Mouse (Mus musculus): ENCODE measurements around the gene Eps8.
A peak's percentile ranks its signal among the peaks of the same experiment; 100 is the strongest.

Gene Eps8

DNA sequence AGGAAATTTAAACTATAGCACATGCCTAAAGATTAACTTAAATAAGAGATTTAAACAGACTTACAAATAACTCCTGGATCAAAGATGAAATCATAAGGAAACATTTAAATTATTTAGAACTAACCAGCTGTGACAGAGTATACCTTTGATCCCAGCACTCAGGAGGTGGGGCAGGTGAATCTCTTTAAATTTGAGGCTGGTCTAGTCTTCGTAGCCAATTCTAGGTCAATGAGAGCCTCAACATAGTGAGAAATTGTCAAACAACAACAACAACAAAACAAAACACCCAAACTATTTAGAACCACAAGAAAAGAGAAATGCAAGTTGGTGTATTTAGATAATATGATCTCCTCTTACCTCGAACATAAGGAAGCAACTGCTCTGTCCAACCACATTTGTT, at the start of gene Eps8:
Gene Eps8, minus strand, starts transcription at position 101 of the 400 bp plus-strand sequence.
- DNase-seq (ENCODE audit: low read depth, low spot score) = no peak

DNA sequence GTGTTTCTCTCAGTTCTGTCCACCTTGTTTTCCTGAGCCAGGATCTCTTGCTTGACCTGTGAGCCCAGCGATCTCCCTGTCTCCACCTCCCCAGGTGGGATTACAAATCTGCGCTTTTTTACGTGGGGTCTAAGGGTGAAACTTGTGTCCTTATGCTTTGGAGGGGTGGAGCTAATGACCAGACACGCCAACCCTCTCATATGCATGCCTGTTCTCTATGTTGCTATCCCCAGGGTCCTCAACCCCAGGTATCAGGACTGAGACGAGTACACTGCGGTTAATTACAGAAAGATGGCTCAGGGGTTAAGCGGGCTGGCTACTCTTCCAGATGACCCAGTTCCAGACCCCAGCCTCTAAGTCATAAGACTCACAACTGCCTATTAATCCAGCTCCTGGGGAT, 48.8 kb upstream of the Eps8 start:
- no peak for DNase-seq (ENCODE audit: low read depth, low spot score)

DNA sequence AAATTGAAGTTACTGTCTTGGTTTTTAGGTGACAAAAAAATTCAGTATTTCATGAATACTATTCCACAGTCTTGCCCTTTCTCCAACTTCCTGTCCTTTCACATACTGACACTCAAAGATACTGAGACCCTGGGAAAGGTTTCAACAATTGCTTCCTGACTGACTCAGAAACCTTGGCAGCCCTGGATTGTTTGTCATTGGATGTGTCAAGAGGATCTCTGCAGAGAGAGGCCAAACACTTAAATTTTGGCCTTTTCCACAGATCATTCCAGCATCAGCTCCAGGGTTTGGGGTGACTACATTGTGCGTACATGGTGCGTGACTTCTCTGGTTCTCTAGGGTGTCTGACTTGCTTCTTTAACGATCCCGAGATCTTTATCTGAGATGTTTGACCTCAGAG, 48.2 kb upstream of the Eps8 start:
- DNase-seq (ENCODE audit: low read depth, low spot score) = no peak

DNA sequence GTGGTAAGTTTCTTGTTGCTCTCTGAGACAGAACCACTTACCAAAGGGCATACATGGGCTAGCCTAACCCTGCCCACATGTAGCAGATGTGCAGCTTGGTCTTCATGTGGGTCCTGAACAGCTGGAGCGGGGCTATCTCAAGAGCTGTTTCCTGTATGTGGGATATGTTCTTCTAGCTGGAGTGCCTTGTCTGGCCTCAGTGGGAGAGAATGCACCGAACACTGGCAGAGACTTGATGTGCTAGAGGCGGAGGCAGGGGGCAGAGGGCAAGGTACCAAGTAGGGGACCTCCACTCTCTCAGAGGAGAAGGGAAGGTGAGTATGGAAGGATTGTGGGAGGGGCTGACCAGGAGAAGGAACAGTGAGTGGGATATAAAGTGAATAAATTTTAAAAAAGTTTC, 47.5 kb upstream of the Eps8 start:
- no peak for DNase-seq (ENCODE audit: low read depth, low spot score)

DNA sequence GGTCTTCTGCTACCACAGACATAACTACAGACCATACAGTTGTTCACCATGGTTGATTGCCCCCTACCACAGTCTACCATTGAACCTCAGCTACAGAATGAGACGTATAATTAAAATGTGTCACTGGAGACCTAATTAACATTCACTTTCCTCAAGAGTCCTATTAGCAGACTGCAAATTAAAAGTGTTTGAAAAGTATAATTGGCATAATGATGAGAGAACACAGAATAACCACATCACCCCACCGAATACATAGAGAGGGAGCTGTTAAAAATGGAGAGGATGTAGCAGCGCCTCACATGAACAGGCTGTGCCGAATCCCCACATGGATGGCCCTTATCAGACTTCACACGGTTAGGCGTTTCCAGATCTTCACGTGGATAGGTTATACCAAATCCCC, 44.8 kb upstream of the Eps8 start:
- no peak for DNase-seq (ENCODE audit: low read depth, low spot score)

DNA sequence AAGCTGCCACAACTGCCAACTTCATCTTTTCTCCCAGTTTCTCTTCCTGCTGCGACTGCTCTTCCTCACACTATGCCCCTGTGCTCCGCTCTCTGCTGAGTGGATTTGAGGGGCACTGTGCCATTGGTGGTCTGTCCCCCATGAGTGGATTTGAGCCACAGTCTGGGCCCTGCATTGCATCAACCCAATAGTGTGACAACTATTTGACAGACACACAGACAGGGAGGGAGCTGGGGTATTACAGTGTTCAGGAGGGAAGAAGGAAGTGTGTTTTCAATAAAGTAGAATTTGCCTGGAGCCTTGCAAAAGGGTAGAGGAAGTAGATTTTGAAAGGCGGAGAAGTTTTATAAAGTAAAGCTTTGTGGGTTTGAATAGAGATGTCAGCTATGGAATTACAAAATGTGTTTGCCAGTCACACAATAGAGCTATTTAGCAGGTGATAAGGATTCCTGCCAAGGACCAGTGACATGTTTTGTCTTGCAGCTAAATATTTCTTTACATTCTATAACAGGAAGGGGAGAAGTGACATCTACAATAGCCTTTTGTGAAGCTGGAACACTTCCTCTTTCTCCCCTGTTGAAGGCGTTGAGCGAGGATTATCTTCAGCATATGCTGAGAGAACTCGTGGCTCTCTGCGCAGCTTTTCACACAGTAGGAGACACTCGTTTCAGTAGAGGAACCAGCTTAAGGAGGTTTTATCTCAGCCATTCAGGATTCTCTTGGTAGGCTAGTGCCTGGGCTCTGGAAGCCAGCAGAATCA, 41.9 kb upstream of the Eps8 start:
- DNase-seq (ENCODE audit: low read depth, low spot score) = no peak

DNA sequence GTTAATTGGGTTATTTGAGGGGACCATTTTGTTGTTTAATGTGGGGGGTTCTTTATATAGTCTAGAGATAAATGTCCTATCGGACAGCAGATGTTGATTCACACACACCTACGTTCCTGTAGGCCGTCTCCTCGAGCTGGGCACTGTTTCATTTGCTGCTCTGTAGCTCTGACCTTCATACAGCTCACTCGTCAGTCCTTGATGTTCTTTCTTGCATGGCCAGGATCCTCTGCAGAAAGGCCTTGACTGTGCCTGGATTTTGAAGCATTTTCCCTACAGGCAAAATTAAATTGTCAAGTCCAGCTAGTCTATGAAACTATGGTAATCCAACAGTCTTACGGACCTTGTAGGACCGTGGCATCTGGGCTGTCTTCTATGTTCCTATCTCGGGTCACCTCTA, 40.4 kb upstream of the Eps8 start:
- DNase-seq (ENCODE audit: low read depth, low spot score) = no peak

DNA sequence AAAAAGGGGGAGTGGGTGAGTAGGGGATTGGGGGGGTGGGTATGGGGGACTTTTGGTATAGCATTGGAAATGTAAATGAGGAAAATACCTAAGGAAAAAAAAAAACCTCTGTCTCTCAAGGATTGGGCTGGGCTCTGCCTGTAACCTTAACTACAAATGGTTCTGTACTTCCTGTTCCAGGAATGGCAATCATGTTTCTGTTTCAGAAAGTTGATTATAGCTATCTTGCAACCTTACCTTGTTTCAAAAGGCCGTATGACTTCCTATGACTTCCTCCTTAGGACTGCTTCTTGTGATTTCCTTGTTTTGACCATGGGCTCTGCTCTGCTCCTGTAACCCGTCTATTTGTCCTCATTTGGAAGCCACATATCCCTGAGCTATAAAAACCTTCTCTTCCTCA, 39.6 kb upstream of the Eps8 start:
- DNase-seq (ENCODE audit: low read depth, low spot score) = no peak

DNA sequence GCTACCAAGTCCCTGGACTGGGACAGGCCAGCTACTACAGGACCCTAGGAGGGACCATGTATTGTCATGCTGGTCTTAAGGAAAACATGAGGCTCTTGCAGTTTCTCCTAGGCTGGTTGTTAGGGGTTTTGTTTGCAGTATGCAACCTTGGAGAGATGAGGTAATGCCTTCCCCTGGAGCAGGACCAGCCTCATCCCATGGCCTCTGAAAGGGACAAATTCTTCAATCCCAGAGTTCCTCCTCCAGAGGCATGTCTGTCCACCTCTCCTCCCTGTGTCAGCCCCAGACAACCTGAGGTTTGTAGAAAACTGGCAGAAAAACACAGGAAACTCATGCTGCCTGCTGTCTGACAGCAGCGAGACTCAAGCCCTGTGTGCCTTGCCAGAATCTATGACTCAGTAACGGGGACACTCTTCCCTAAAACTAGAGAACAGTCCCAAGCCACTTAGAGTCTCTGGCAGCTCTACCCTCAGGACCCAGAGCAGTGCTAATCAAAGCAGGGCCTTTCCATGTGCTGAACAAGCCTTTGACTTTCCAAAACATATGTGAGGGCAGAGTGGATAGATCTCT, 36.0 kb upstream of the Eps8 start:
- DNase-seq (ENCODE audit: low read depth, low spot score) = no peak

DNA sequence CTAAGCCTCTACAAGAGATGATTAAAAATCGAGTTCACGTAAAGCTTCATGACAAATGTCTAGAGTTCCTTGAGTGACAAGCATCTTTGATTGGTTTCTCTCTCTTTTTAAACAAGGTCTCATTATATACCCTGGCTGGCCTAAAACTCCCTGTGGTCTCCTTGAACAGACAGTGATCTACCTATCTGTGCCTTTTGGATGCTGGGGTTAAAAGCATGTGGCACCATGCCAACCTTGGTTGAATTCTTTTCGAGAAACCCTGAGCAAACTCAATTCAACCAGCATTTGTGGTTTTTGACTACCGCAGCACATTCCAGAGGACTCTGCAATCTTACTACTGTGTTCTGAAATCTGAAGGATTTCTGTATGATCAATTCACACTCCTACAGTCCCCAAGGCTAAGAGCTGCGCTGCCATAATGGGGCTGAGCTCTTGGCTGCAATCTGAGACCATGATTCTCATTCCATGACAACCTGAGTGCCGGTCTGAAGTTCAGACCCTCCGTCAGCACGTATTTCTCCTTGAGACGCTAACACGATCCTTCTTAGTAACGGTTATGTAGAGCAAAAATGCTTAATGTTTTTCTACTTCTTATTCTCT, 33.9 kb upstream of the Eps8 start:
- DNase-seq (ENCODE audit: low read depth, low spot score) = no peak

DNA sequence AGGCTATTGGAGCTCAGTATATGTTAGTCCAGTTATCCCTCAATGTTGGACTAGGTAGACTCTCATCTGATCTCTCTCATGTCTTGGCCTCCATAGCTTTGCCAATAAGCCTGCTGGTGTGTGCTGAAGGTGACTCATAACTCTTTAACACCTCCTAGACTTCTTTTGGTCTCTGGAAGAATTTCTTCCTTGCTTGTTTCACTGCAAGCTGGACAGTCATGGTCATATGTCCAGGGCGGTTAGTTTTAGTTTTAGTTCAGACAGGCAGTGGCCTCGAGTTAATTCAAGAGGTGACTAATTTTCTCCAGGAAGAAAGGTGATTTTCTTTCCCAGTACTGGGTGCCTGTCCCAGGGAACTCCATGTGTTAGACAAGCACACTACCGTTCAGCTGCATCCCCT, 33.4 kb upstream of the Eps8 start:
- no peak for DNase-seq (ENCODE audit: low read depth, low spot score)

DNA sequence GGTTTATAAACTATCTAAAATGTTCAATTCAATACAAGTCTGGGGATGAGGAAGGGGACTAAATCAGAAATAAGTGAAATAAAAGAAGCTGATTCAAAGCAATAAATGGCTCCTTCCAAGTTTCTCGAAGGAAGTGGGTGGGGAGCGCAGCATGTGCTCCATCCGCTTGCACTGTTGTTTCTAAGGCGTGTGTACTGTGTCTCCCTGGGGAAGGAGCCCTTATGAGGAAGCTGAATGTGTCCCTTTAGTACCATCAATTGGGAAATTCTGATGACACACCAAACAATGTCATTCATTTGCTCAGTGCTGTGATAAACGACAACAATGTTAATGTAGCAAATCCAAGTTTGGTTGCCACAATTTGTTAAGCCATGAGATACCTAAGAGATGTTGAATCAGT, 33.0 kb upstream of the Eps8 start:
- DNase-seq (ENCODE audit: low read depth, low spot score) = no peak

DNA sequence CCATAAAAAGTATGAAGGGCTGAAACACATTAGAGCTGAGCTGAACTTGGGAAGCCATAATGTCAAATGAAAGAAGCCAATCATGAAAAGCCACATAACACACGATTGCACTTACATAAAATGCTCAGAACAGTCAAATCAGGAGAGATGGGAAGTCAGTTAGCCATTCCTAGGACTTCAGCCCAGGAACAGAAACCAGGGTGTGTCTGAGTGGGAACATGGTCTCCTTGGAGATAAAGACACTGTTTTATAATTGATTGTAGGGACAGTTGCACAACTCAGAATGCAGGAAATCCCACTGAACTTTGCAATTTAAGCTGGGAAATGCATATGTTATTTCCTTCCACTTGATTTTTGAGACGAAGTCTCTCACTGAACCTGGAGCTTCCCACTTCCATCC, 28.0 kb upstream of the Eps8 start:
- no peak for DNase-seq (ENCODE audit: low read depth, low spot score)

DNA sequence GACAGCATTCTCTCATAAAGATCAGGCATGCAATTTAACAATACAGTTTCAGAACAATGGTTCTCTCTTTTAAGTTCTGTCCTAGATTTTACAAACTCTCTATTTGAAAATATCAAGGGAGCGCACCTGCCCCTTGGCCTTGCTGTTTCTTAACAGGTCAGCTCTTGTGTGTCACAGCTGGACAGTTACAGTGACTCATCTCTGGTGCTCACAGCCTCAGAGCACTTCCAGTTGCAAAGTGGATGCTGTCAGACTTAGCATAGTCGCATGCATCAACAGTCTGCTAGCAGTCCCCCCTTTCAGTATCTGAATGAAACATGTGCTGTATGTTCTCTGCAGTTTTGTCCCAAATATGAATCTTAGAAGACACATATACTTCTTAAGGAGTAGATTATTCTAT, 26.3 kb upstream of the Eps8 start:
- DNase-seq (ENCODE audit: low read depth, low spot score) = no peak

DNA sequence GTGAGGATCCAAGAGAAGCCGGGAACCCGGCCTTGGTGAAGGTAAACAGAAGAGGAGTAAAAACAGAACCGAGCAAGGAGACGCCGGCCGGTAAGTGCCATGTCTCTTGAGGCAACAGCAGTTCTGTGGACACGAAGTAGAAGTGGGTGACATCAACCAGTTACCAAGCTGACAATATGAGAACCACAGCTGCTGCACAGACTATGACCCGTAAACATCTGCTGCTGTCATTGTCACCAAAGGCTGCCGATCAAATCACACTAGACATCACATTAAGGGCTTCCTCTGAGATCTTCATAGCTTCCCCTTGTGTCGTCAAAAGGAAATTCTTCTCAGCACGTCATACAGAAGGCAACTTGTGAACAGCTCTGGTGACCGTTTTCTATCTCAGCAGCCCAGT, 21.9 kb upstream of the Eps8 start:
- DNase-seq (ENCODE audit: low read depth, low spot score) = no peak

DNA sequence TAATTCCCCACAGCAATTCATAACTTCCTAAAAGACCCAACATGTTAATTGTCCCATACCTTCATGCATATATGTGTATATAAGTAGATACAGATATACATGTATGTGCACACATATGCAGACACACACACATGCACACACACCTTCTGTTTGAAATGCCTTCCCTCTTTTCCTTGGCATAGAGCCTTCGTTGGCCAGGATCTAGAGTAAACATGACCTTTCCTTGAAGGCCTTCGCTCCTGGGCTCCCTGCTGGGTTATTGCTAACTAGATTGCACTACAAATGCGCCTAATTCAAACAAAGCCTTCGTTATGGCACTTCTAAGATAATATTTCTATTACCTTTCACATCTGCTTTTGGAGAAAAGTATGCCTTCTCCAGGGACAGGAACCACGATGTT, 20.9 kb upstream of the Eps8 start:
- no peak for DNase-seq (ENCODE audit: low read depth, low spot score)

DNA sequence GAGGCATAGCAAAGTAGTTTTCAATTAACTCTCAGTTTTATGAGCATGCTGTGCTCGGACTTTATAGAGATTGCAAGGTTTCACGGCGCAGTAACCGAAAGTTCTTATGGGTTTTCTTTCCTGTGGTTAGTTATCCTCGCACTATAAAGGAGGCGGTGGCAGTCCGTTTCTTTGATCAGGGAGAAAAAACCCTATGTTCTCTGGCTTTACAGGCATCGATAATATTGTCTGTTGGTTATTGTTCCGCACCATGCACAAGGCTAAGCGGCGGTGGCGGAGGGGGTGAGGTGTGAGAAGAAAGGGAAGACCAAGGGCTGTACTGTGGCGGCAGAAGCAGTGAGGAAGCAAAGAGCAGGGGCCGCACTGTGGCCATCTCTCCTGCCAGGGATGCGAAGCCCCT, 18.6 kb upstream of the Eps8 start:
- DNase-seq (ENCODE audit: low read depth, low spot score) = no peak

DNA sequence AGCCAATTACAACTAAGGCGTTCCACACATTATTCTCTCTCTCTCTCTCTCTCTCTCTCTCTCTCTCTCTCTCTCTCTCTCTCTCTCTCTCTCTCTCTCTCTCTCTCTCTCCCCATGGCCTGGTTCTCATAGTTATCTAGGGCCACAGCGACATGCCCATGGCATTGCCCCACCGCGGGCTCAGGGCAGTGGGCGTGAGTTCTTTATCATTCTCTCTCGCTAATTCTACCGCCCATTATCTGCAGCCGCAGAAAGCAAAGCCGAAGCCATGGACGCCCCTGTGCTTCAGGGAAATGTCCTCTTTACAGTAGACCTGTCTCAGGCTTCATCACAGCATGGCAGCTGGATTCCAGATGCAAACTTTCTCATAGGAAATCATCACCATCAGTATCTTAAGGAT, 16.9 kb upstream of the Eps8 start:
- no peak for DNase-seq (ENCODE audit: low read depth, low spot score)

DNA sequence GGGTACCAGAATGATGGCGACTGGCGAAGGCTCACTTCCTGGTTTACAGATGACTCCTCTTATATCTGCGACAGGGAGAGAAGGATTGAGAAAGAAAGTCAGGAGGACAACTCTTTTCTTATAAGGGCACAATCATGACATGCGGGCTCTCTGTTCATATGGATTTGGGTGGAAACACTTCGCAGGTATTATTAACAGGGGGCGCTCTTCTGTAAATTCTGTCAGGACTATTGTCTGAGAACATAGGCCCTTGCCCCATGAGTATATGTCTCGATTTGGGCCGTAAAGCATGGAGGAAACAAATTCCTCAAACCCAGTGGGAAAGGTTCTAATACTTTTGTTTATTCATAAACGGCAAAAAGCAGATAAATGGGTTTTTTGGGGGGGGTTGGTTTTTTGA, 16.1 kb upstream of the Eps8 start:
- peak; percentile 62 for DNase-seq (ENCODE audit: low read depth, low spot score)

DNA sequence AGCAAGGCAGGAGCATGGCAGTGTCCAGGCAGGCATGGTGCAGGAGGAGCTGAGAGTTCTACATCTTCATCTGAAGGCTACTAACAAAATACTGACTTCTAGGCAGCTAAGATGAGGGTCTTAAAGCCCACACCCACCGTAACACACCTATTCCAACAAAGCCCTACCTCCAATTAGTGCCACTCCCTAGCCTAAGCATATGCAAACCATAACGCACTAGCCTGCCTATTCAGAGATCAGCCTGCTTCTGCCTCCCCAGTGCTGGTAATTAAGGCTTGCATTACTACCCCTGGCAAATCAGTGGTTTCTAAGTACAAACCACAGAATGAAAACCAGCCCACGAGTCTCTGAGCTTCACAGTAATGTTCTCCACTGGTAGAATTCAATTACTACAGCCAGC, 15.2 kb upstream of the Eps8 start:
- peak; percentile 87 for DNase-seq (ENCODE audit: low read depth, low spot score)

DNA sequence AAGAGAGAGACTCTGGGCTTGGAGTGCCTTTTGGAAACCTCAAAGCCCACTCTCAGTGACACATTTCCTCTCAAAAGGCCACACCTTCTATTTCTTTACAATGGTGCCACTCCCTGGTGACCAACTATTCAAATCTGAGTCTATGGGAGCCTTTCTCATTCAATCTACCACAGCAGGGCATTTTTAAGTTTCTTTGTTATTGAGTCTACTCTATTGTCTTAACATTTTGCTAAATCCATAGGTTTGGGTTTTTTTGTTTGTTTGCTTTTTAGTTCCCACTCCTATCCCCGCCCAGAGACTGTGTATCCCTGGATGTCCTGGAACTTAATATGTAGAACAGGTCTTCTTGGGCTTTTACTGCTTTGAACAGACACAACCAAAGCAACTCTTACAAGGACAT, 14.8 kb upstream of the Eps8 start:
- DNase-seq (ENCODE audit: low read depth, low spot score) = peak; percentile 98

DNA sequence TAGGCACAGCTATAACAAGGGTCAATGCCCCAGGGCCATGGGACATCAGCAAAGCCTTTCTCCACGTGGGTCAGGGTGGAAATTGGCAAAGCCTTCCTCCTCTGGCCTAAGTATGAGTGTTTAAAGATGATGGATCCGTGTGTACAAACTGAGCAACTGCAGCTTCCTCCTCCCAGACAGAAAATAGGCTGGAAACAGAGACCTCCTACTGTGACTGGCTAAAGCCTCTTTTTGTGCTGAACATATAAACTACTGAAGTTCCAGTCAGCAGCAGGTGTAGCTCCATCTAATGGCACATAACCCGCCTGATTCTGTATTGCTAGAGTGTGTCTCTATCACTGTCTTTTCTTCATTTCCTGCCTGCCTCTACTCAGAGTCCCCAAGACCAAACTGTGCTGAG, 13.7 kb upstream of the Eps8 start:
- peak; percentile 70 for DNase-seq (ENCODE audit: low read depth, low spot score)

DNA sequence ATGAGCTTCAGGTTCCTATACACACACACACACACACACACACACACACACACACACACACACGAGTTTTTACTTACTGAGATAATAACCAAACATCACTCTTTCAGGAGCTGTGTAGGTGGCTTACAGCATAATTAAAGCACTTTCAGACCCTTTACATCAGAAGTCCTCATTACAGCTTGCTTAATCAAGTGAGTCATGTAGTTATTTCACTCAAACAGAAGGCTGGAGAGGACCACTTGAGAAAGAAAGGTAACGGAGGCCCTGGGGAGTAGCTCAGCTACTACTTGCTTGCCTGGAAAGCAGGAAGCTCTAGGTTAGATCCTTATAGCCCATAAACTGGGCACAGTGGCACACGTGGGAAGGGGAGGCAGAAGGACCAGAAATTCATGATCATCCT, 13.0 kb upstream of the Eps8 start:
- DNase-seq (ENCODE audit: low read depth, low spot score) = no peak

Data from ES-CJ7 (cell line).